Mouse (Mus musculus) heart, adult 2 months (tissue): Measurements from ENCODE around the gene Caln1.

ENCODE experiments used
- CTCF ChIP-seq: fragments of 200-600 bp; IDR thresholded peaks from 2 replicates; pipeline ENCODE4 v1.8.1; 2022; ENCODE audit warnings: antibody characterized with exemption, mild to moderate bottlenecking, moderate library complexity
- EP300 ChIP-seq: fragments of 200-500 bp; IDR thresholded peaks from 2 replicates; pipeline ENCODE4 v1.6.1; 2011; ENCODE audit warnings: low read depth, low read length, control low read depth; ENCODE audit not compliant: insufficient read depth
- POLR2A ChIP-seq: fragments of 200-500 bp; IDR thresholded peaks from 2 replicates; pipeline ENCODE4 v1.6.1; 2011; ENCODE audit warnings: mild to moderate bottlenecking, low read depth, low read length, control low read depth; ENCODE audit not compliant: insufficient read depth

DNA sequence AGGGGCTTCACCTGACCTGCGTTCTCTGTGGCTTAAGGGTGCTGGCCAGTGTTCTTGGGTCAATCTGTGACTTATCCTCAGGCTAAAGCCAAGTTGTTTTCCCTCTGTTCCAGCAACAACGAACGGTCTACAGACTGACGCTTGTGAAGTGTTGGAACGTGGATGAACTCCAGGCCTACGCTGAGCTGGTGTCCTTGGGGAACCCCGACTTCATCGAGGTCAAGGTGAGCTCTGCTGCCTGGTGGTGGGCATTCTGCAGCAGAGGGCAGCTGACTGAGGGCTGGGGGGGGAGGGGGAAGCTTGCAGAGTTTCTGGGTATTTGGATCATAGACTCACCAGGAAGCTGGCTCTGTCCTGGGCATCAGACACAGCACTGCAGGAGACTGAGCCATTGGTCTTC, 43.8 kb upstream of the Caln1 start:
- TF ChIP-seq POLR2A (no peak), EP300 (no peak), CTCF (no peak)
